Mouse (Mus musculus) activated CD4-positive, CD25-positive, alpha-beta regulatory T cell (primary cell): ENCODE data around the gene Ankrd24. TPM values are rescaled to one million over a fixed set of nuclear protein-coding genes. Genes with fewer than 3 reads are reported as not detected.

Experiments used
- polyA plus RNA-seq, 2 experiments: library from polyadenylated mRNA; unstranded; fragments of 100-300 nt; shearing (Covaris generic); gene quantifications; one replicate each; pipeline ENCODE4 v1.2.1; 2017

The Ankrd24 gene
- polyA plus RNA-seq, result 1 to 10 TPM; 1.9 to 5.6 TPM

DNA sequence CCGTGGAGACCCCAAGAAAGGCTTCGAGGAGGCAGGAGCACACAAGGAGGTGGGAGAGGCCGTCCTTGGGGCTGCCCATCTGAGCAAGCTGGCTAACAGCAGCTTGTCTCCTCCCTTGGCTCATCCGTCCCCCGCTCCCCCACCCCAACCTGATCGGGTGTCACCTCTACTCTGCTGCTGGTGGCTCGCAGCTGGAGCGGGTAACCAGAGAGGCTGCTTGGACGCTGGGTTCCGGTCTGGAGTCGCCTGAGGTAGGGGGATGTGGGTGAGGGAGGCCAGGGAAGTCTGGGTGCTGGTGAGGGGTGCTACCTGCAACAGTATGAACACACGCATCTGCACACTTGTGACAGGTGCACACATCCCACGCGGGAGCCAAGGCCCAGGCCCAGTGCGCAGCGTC, at the start of gene Ankrd24:
Gene Ankrd24 (plus strand): TSS at position 151 of the 400 bp plus-strand sequence.

GRCm38 (mm10) chr10:81600738-81601203, 27.6 kb upstream of the Ankrd24 start, which contains the start of gene Tle6:
Gene Tle6 (minus strand): TSS chr10:81601073.

GRCm38 (mm10) chr10:81605974-81606751, 22.2 kb upstream of the Ankrd24 start, which contains the start of gene BC025920:
Gene BC025920 (plus strand): TSS chr10:81606270.

DNA sequence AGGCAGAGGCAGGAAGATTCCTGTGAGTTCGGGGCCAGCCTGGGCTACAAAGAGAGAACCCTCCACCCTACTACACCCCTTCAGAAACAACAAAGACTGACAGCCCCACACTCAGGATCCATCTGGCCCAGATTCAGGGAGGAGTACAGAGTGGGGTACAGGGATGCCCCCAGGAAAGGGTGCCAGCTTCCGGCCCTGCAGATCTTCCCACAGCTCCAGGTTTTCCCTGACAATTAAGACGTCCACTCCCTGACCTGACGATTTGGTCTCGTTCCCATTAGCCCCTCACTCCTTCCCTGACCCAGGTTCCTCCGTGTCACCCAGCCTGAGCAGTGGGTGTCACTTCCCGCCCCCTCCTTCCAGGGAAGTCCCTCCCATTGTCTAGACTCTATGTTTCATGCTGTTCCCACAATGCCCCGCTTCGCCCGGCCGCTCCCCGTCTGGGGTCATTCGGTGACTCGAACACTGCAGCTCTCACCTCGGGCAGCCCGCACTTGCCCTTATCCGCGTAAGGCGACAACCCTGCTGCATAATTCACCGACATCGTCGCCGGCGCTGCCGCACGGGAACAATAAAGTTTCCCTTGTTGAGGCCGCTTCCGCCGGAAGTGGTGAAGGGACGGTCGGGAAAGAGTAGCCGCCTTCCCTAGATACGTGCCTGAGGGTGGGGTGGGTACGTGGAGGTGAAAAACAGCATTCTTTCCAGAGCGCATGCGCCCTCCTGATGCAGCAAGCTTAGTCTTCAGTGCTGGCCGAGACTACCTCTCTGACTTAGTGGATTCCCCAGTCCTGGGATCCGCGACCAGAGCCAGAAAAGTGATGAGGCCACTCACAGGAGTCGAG, 1.1 kb upstream of the Ankrd24 start, which contains the start of gene Sirt6:
Gene Sirt6 (minus strand): TSS at position 804 of the 842 bp plus-strand sequence.

DNA sequence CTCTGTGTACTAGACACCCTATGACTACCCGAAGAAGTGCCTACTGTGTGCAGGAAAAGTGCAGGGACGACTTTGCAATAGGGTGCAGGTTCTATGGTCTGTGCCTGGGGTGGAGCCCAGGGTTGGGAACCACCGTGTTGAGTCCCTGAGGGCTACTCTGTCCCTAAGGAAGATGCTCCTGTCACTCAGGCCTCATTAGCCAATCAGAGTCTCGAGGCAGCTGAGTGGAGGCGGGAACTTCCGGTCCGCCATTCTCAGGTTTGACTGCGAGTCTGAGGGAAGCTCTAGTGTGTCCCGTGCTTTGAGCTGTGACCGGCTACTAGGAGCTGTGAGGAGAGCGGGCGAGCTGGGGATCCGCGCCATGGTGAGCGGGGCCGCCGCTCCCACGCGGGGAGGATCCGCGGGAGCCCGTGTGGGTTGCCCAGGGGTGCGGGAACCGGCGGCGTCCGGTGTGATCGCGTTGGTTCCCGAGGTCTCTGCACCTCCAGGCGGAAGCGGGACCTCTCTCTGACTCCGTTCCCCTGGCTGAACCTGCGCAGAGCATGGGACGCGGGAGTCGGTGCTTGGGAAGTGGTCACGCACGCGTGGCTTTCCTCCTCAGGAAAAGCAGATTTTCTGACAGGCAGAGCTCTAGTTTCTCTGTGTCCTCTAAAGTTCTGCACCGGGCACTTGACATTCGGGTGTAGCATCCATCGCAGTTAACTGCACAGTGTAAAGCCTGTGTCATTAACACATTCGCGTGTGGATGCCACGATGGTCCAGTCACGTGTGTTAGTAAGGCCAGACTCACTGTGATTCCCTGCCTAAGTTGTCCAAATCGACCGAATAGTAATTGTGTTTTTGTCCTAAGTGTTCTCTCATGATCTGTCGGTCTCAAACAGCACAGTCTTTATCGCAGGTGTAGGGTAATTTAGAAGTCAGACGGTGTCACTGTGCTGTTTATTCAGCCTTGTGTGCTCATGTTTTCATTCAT, 20.7 kb downstream of the Ankrd24 start, which contains the start of gene Gm10778:
Gene Gm10778 (plus strand): TSS at position 257 of the 973 bp plus-strand sequence.

Other genes with a start within 250 kb of the Ankrd24 start
- gene Dohh, start 244.1 kb upstream of the Ankrd24 start, polyA plus RNA-seq, result 10 to 100 TPM; 35.0 to 35.8 TPM
- gene Gm48551, start 244.1 kb upstream of the Ankrd24 start, polyA plus RNA-seq, result 1 to 10 TPM; 2.2 to 4.9 TPM
- gene Gm48552, start 239.5 kb upstream of the Ankrd24 start, polyA plus RNA-seq, result 1 to 10 TPM; 1.1 to 1.6 TPM
- 10 to 100 TPM in 1 of 2 experiments, 1 to 10 TPM in 1; 6.3 to 12.2 TPM for gene Smim24, start 235.5 kb upstream of the Ankrd24 start, polyA plus RNA-seq
- gene Nfic, start 172.9 kb upstream of the Ankrd24 start, polyA plus RNA-seq, result 10 to 100 TPM; 14.8 to 22.7 TPM
- gene Celf5, start 145.8 kb upstream of the Ankrd24 start, polyA plus RNA-seq, result under 1 TPM; 0.14 to 0.73 TPM
- 10 to 100 TPM; 78.9 to 96.7 TPM for gene Ncln, start 132.1 kb upstream of the Ankrd24 start, polyA plus RNA-seq
- 10 to 100 TPM; 64.8 to 91.5 TPM for gene S1pr4, start 128.4 kb upstream of the Ankrd24 start, polyA plus RNA-seq
- 10 to 100 TPM; 29.2 to 77.3 TPM for gene Gna15, start 104.3 kb upstream of the Ankrd24 start, polyA plus RNA-seq
- gene Gna11, start 83.3 kb upstream of the Ankrd24 start, polyA plus RNA-seq, result 10 to 100 TPM; 18.6 to 21.0 TPM
- 1,000 to 10,000 TPM; 1,214 to 1,244 TPM for gene Aes, start 69.1 kb upstream of the Ankrd24 start, polyA plus RNA-seq
- 1 to 10 TPM; 1.1 to 2.0 TPM for gene Tle2, start 54.0 kb upstream of the Ankrd24 start, polyA plus RNA-seq
- under 1 TPM; 0.43 to 0.88 TPM for gene Tle6, start 27.5 kb upstream of the Ankrd24 start, polyA plus RNA-seq
- gene BC025920, start 22.3 kb upstream of the Ankrd24 start, polyA plus RNA-seq, result 1 to 10 TPM in 1 of 2 experiments, under 1 TPM in 1; 0.72 to 3.1 TPM
- gene Sirt6, start 743 bp upstream of the Ankrd24 start, polyA plus RNA-seq, result 10 to 100 TPM; 10.7 to 20.6 TPM
- gene Gm10778, start 20.5 kb downstream of the Ankrd24 start, polyA plus RNA-seq, result 1 to 10 TPM; 6.8 to 9.1 TPM
- gene Zfp433, start 76.3 kb downstream of the Ankrd24 start, polyA plus RNA-seq, result 10 to 100 TPM; 17.2 to 21.1 TPM
- 1 to 10 TPM; 7.1 to 8.2 TPM for gene Gm3055, start 142.6 kb downstream of the Ankrd24 start, polyA plus RNA-seq
- gene Gm4767, start 183.6 kb downstream of the Ankrd24 start, polyA plus RNA-seq, result 1 to 10 TPM; 4.5 to 6.5 TPM
- 1 to 10 TPM; 8.2 to 8.8 TPM for gene Gm32687, start 235.4 kb downstream of the Ankrd24 start, polyA plus RNA-seq